Mouse (Mus musculus): Measurements from ENCODE around the gene Sertad4.

Gene Sertad4

GRCm38 (mm10) chr1:192855474-192856230 lies at the start of gene Sertad4:
Gene Sertad4, minus strand, starts transcription at chr1:192855756.
- DNase-seq (ENCODE audit: low spot score) = peak; percentile 74

GRCm38 (mm10) chr1:192901516-192901915 lies 46.0 kb upstream of the Sertad4 start:
- DNase-seq (ENCODE audit: low spot score) = no peak

- no peak for DNase-seq (ENCODE audit: low spot score)
These were observed 45.4 kb upstream of the Sertad4 start for GRCm38 (mm10) chr1:192900913-192901312.

DNA sequence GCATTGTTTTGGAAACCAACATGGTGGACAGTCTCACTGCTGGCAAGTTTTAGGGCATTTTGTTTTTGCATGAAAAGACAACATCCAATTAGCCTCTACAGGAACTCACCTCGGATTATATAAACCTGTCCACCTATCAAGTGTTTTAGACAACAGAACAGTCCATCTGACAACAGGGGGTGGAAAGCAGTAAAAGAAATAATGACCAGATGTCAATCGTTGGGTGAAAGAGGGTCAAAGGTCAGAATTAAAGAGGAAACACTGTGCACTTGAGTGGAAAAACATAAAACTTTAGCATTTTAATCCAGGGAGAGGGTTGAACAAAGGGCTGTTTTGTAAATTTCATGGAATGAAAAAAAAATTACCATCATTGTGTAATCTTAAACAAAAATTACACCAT lies 43.2 kb upstream of the Sertad4 start:
- no peak for DNase-seq (ENCODE audit: low spot score)

GRCm38 (mm10) chr1:192897218-192897617 lies 41.7 kb upstream of the Sertad4 start:
- no peak for DNase-seq (ENCODE audit: low spot score)

- DNase-seq (ENCODE audit: low spot score) = no peak
These were observed 40.5 kb upstream of the Sertad4 start for GRCm38 (mm10) chr1:192896076-192896475.

DNA sequence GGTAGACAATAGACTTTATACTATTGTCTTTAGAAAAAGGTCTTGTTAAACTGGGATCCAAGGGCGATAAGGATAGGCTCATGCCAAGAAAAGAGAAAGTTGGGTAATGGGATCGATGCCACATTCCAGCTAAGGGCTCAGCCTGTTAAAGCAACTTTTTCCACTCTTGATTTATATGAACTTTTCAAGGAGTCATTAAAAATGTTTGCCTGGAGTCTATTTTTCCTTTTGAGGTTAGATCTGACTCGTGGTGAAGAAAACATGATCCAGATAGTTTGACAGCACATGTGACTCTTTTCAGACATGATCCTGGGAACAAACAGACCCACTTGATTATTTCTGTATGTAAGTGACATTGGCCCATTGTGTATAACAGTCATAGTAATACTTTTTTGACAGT lies 35.2 kb upstream of the Sertad4 start:
- DNase-seq (ENCODE audit: low spot score) = no peak

DNA sequence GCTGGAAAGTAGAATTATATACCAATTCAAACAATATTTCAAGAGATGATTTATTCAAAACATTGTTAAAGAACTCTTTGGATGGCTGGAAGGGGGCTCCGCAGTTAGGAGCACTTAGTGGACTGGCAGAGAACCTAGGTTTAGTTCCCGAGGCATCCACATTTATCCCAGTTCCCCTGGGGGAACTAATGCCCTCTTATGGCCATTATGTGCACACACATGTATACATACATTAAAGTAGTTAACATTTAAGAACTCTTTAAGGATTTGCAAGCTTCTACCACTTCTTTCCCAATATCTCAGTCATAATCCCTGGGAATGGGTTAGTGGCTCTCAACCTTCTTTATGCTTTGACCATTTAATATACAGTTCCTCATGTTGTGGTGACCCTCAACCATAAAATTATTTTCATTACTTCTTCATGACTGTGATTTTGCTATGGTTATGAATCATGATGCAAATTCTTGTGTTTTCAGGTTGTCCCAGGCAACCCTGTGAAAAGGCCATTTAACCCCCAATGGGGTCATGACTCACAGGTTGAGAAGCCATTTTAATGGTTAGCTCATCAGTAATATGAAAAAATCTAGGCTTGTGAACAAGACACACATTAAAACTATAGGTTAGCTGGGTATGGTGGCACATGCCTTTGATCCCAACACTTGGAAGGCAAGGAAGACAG lies 27.2 kb upstream of the Sertad4 start:
- no peak for DNase-seq (ENCODE audit: low spot score)

DNA sequence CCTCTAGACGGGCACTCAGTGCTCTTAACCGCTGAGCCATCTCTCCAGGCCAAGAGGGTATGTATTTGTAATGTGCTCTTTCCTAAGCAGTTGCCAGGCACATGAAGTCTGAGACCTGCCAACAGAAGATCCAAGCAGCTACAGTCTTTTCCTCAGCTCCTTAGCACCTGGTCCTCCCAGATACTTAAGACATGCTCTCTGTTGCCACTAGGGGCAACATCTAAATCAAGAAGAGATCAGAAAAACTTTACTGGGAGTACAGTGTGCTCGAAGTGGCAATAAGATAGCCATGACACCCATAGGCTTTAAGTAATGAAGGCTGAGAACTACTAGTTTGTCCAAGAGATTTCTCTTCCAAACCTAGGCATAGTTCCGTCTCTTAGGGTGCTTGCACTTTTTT lies 24.6 kb upstream of the Sertad4 start:
- no peak for DNase-seq (ENCODE audit: low spot score)

GRCm38 (mm10) chr1:192879086-192879580 lies 23.6 kb upstream of the Sertad4 start:
- no peak for DNase-seq (ENCODE audit: low spot score)

GRCm38 (mm10) chr1:192872841-192873240 lies 17.3 kb upstream of the Sertad4 start:
- DNase-seq (ENCODE audit: low spot score) = no peak

DNA sequence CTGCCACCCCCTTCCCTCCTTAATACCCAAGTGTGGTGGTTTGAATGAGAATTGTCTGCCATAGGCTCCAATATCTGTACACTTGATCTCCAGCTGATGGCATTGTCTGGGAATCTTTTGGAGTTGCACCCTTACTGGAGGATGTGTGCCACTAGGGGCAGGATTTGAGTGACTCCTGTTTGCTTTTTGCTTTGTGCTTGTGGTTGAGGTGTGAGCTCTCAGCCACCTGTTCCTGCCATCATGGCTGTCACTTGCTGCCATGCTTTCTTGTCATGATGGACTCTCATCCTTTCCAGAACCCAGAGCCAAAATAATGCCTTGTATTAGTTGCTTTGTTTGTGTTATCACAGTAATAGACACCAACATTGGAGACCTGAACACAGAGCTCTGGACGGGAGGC lies 14.2 kb upstream of the Sertad4 start:
- no peak for DNase-seq (ENCODE audit: low spot score)

DNA sequence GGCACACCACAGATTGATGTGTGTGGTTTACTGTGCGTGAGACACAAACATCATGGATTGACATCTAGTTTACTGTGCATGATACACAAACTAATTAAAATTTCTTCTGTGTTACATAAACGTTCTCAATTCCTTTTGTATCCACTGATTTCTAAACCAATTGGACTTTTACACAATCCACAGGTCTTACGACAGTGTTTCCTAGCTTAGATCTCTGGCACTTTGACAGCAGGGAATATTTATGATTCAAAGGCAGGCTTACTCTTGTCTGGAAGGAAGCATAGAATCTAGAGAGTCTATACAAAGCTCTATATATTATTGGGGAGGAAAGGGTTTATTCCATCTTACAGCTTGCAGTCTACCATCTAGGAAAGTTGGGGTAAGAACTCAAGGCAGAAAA lies 8.9 kb upstream of the Sertad4 start:
- DNase-seq (ENCODE audit: low spot score) = no peak

GRCm38 (mm10) chr1:192861305-192861960 lies 5.9 kb upstream of the Sertad4 start:
- DNase-seq (ENCODE audit: low spot score) = no peak

DNA sequence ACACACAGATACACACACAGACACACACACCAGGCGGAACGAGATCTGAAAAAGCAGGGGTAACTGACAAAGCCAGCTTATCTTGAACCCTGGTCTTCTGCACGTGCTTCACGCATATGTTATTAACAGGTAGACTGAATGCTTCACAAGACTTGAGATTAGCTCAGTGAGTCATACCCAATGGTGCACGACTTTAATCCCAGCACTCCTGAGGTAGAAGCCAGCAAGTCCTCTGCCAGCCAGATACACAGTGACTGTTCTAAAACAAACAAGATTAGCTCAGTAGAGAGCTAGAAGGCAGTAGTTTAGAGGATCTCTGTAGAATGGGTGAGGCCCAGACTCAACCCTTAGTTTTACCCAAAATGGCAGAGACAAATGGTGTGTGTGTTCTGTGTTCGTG lies 4.7 kb upstream of the Sertad4 start:
- no peak for DNase-seq (ENCODE audit: low spot score)

DNA sequence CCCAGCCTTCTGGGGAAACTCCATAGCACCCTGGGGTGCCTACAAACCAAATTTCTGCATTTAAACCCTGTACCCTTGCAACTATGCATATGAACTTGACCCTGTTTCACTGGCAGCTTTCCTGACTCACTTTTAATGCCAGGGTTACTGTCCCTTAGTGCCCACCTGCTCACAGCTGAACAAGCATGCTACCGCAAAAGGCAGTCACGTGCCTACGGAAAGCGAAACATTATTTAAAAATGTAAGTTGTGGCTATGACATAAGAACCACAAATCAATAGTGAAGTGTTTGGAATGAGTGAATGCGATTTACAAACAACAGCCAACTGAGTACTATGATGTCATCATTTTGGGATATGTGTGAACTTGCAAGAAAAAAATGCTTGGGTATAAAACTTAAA lies 2.0 kb upstream of the Sertad4 start:
- DNase-seq (ENCODE audit: low spot score) = no peak

DNA sequence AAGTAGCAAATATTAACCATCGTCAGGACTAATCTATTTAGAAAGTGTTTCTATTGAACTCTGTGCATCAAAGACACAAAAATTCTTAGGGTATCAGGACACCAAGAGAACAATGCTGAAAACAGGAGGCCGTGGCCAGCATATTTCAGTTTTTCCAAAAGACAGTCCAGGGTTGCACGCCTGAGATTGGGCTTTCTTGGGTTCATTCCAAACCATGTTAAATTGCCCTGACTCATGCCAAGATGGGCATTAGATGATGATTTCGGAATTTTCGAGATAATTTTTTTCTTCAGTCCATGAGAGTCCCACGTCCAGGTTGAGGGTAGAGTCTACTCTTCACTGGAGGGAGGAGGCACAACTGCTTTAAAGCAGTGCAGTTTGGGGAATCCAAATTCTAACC lies 1.4 kb upstream of the Sertad4 start:
- DNase-seq (ENCODE audit: low spot score) = no peak

GRCm38 (mm10) chr1:192856411-192856810 lies 855 bp upstream of the Sertad4 start:
- DNase-seq (ENCODE audit: low spot score) = peak; percentile 43

GRCm38 (mm10) chr1:192854819-192855271 lies 711 bp downstream of the Sertad4 start:
- DNase-seq (ENCODE audit: low spot score) = peak; percentile 54

DNA sequence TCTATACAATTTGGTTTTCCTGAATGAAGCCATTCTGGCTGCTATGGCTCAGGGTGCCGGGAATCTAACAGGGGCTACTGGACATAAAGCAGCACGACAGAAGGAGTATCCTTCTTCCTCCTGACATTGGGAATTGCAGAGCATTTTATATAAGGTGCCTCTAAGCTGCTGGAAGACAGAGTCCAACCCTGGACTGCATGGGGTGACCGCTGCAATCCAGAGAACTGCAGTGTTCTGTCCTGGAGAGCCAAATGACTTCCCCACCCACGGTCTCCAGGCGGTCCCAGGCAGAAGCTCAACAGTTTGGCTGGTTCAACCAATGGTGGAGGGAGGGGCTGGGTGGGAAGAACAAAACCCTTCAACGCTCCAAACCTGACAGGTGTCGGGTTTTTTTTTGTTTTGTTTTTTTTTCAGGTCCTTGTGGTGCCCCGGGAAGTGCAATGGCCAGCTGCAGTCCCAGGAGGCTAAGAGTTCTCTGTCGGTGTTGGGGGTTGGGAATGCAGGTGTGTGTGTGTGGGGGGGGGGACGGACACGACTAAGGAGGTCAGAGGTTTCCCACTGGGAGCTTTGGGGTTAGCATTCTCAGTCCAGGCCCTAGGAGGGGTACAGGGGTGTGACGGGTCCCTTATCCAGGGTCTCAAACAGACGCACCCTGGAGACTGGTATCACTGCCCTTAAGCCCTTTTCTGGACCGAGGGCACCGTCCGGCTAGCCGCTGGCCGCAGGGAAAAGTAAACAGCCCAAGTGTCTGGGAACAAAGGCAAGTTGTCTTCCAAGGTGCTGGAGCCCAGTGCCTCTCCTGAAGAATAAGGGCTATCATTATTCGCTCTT lies 1.4 kb downstream of the Sertad4 start:
- DNase-seq (ENCODE audit: low spot score) = no peak

GRCm38 (mm10) chr1:192853429-192853828 lies 2.1 kb downstream of the Sertad4 start:
- DNase-seq (ENCODE audit: low spot score) = no peak

DNA sequence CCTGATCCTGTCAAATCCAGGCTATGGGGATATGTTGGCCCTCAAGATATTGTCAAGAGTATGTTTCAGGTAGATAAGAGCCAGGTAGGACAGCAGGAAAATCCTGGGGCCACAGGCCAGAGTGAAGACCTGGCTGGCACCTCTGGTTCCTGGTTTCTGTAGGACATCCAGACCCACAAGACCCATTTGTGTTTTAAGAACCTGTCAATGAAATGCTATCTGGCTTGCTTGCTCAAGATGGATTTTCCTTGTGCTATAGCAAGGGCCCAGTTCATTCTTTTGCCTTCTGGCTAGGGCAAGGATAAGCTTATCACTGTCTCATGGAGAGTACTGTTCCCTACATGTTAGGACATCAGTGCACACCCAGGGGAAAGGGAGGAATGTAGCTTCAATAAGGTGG lies 3.5 kb downstream of the Sertad4 start:
- DNase-seq (ENCODE audit: low spot score) = no peak
